Mouse (Mus musculus): ENCODE results near the gene Oas1f.
A peak's percentile ranks its signal among the peaks of the same experiment; 100 is the strongest.
"Not testable (repeated sequence)": the region's sequence is repeated elsewhere in the genome, so short reads cannot be mapped to it uniquely, and the experiment has no call there.

Oas1f gene

DNA sequence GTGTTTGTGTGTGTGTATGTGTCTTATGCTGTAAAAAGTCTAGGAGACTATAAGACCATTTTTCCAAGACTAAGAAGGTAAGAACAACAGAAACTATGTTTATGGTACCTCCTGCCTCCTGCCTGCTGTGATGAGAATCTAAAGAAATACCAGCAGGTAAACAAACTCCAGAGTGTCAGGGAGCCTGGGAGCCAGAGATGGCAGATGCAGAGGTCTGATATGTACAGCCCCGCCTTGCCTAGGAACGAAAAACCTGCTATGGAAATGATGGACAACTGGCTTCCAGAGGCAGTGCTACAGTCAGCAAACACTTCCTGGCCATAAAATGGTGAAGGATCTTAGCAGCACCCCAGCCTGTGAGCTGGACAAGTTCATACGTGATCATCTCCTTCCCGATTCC lies at the start of gene Oas1f:
Gene Oas1f (plus strand): TSS at position 301 of the 400 bp plus-strand sequence.
- DNase-seq (ENCODE audit: low spot score in 2 of 2): no peak

DNA sequence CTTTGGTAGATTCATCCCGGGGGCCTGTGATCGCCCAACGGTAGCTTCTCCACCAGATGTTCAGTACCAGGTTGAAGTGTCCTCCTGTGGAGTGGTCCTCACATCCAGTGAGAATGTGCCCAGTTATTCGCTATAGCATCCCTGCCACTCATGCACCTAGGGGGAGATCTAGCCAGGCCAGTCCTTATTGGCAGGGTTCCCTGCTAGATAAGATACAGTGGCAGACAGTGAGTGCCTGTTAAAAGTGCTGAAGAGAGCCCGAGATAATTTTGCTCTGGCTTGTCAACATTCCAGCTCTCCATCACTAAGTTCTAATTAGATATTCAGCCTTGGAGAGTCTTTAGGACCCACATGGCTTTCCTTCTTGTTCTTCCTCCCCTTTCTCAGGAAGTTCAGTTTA lies 49.0 kb upstream of the Oas1f start:
- DNase-seq (ENCODE audit: low spot score in 2 of 2): not testable (repeated sequence)

DNA sequence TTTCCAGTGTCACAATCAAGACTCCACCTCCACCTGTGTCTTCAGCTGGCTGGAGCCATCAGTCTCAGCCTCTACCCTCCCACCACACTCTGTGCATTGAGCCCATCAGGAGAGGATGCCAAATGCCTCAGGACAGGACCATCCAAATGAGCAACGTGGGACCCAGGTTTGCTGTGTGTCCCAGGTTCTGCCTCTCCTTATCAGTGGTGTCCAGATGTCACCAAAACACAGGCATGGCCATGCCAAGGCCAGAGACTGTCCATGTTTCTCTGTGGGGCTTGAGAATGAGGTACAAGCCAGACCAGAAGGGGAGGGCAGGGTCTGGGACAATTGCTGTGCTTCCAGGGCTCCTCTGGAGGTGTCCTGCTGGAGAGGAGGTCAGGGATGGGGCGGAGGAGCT lies 48.2 kb upstream of the Oas1f start:
- DNase-seq (ENCODE audit: low spot score in 2 of 2): not testable (repeated sequence)

DNA sequence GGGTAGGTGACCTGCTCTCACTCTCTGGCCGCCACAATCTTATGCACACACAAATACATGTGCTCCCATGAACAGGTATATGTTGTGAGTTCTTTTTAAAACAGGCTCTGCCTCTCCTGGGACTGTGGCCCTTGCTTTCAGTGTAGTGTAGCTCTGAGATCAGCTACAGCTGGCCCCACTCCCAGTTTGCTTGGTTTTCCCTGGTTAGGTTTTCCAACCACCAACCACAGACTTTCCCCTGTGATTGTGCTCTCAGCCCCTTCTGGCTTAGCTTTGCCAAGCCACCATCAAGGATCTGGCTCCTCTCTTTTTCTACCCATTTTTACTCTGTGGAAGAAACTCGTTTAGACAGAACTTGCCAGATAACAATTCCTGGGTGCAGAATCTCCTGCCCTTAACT lies 43.6 kb upstream of the Oas1f start:
- no peak for DNase-seq (ENCODE audit: low spot score in 2 of 2)

DNA sequence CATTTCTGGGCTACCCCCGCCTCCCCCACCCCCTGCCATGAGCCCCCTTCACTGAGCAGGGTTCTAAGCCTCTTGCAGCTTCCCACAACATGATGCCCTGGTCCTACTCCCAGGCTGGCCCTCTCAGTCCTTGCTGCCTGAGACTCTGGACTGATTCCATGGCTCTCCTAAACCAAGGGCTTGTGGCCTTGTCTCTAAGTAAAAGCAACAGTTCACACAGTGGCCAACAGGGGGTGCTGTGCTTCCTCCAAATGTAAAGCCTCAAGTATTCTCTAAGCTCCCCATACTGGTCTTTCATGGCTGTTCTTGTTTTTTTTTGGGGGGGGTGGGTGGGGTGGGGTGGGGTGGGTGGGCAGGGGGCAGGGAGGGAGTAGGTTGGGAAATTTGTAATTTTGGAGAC lies 40.7 kb upstream of the Oas1f start:
- DNase-seq (ENCODE audit: low spot score in 2 of 2): no peak

DNA sequence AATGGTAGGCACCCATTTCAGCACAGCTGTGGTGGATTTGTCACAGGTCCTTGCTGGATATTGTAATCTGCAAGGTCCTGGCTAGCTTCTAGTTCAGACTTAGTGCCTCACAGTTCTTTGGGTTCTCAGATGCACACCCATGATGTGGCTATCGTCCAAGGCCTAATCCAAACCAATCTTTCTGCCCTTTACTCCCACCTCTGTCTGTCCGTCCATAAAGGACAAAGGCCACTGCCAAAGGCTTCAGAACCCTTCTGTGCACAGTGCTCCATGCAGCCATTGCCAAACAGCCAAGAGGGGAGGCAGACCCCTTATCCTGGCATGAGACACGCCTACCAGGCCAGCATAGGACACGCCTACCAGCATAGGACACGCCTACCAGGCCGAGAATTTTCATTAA lies 38.0 kb upstream of the Oas1f start:
- DNase-seq (ENCODE audit: low spot score in 2 of 2): no peak

DNA sequence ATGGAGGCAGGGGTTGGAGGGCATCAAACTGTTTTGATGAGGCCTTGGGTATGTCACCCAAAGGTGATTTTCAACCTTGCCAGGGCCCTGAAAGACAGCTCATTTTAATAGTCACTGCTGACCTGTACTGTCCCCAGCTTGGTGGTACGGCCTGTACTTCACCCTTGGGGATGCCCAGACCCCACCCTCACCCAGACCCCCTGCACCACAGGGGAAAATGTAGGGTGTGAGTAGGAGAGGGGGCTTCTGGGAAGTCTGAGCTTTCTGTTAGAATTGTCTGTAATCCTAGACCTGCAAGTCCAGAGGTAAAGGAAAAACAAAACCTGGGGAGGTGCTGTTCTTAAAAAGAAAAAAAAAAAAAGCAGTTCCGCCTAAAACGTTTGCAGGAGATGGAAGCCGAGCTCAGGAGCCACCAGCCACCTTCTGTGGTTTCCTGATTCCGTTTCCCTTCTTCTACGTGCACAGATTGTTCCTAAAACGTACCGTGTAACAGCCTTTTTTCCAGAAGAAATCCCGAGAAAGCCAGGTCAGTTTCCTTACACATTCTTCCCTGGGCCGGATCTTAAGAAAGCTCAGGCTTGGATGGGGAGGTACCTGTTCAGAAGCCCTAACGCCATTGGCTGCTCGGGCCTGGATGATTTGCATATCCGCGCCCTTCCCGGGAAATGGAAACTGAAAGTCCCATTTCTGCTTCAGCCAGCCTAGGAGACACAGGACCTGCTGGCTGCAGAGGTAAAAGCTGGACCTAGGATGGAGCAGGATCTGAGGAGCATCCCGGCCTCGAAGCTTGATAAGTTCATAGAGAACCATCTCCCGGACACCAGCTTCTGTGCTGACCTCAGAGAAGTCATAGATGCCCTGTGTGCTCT lies 35.0 kb upstream of the Oas1f start, which contains the start of gene Oas1c:
Gene Oas1c (minus strand): TSS at position 564 of the 869 bp plus-strand sequence.
- peak; percentile 77 to 82 for DNase-seq (ENCODE audit: low spot score in 2 of 2)

DNA sequence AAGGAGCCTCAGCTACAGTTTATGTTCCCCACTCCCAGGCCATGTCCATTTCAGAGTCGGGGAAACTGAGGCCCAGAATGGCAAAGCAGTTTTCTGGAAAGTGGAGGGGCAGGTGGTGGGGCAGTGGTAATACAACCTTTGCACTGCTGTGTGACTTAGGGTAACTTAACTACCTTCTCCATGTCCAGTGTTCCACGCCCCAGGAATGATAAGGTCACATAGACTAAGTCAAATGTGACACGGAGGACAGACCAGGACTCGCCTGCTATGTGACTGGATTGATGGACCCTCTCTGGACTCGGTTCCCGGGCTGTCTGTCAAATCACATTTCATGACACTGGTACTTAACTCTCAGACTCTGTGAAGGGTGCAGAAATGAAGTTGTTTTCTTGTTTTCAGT lies 34.1 kb upstream of the Oas1f start:
- DNase-seq (ENCODE audit: low spot score in 2 of 2): no peak

DNA sequence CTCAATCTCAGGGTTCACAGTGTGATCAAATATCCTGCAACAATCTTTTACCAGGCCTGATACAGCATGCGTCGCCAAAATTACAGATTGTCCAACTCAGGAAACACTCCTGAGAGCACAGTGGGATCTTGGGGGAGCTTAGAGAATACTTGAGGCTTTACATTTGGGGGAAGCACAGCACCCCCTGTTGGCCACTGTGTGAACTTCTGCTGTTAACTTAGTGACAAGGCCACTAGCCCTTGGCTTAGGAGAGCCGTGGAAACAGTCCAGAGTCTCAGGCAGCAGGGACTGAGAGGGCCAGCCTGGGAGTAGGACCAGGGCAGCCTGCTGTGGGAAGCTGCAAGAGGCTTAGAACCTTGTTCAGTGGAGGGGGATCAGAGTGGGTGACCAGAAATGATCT lies 31.2 kb upstream of the Oas1f start:
- no peak for DNase-seq (ENCODE audit: low spot score in 2 of 2)

DNA sequence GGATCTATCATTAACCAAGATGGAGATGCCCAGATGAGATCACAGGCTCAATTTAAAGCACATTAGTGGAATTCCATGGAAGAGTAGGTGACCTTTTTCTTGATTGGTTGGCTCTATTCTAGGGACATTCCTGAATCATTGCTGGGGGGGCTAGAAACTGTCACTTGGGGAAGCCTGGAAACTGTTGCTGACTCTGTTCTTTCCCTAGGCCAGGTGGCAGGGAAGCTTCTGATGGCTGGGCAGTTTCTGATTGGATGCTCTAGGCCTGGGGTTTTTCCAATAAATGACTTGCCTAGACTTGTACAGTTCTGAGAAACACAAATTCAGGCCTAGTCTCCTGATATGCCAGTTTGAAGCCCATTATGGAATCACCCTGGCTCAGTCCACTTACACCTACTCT lies 28.2 kb upstream of the Oas1f start:
- no peak for DNase-seq (ENCODE audit: low spot score in 2 of 2)

DNA sequence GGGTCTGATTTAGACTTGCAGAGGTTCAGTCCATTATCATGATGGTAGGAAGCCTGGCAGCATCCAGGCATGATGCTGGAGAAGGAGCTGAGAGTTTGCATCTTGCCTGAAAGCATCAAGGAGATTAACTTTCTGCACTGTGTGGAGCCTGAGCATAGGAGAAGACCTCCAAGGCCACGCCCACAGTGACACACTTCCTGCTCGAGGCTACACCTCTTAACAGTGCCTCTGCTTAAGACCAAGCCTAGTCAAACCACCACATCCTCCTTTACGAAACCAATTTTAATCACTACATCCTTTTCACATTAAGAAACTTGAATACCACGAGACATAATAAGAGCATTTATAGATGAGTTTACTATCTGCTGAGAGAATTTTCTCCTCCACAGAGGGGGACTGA lies 16.1 kb upstream of the Oas1f start:
- no peak for DNase-seq (ENCODE audit: low spot score in 2 of 2)

DNA sequence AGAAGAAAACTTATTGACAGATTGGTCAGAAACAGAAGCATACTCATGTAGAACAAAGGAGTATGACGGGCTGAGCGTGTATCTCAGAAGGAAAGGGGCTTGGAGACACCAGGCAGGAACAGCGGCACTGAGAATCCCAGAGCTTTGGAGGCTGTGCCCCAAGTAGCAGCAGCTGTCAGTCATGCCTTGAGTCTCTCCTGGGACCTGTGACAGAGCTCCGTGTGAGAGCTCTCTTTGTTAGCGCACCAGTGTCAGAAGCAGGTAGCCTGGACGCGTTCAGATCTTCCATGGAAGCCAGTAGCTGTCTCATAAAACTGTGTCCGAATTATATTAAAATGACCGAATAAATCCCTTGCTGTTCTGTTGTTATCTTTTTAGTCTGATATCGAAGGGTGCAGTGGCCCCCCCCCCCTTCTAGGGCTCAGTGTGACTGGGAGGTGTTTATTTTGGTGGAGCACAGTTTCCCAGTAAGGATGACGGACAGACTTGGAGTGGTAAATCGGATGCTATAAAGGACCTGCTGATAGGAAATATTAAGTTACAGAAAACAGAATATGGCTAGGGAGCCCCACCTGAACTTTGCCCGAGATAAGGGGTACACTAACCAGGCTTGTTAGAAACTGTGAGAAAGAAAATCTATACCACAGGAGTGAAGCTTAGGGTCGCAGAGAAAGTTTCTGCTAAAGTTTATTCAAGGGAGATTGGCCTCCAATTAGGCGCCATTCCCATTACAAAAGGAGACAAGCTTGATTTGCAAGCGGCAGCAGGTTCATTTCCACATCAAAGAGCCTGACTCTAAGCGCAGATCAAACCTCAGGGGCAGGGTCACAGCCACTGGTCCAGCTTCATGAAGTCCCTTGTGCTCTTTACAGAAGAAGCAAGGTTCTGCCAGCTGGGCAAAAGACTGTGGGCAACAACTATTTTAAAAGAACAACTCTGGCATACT lies 13.6 kb upstream of the Oas1f start:
- no peak for DNase-seq (ENCODE audit: low spot score in 2 of 2)

DNA sequence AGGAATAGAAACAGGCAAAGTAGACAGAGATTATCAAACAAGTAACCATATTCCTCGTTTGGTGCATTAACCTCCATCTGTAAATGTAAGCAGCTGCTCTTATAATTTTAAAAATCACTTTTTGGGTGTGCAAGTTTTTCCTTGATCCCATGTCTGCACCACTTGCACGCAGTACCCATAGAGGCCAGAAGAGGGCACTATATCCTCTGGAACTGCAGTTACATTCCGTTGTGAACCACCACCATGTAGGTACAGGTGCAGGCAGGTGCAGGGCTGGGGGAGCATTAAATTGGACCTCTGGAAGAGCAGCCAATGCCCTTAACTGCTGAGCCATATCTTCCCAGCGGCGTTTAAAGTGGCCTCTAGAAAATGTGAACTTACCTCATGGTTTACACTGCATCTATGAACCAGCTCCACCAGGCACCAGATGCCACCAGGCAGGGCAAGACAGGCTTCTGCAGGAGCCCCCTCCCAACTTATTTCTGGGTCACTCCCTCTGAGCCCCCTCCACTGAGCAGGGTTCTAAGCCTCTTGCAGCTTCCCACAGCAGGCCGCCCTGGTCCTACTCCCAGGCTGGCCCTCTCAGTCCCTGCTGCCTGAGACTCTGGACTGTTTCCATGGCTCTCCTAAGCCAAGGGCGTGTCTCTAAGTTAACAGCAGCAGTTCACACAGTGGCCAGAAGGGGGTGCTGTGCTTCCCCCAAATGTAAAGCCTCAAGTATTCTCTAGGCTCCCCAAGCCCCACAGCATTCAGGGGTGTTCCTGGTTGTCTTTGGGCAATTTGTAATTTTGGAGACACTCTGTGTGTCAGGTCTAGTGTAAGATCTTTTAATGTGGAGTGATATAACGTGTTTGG lies 10.2 kb upstream of the Oas1f start:
- no peak for DNase-seq (ENCODE audit: low spot score in 2 of 2)

DNA sequence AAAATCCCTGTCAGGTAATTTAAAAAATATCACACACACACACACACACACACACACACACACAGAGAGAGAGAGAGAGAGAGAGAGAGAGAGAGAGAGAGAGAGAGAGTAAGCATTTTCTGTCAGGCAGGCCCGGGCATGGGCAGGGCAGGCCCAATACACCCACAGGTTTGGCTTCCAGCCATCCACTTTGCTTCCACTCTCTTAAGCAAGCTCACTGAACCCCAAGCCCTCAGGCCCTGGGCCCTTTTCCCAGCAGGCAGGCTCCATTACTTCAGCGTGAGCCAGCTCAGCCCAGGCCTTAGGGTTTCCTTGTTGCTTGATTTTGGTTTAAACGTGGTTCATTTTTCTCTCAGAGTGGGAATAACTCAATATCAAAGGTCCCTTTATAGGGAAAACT lies 2.5 kb upstream of the Oas1f start:
- DNase-seq (ENCODE audit: low spot score in 2 of 2): no peak

DNA sequence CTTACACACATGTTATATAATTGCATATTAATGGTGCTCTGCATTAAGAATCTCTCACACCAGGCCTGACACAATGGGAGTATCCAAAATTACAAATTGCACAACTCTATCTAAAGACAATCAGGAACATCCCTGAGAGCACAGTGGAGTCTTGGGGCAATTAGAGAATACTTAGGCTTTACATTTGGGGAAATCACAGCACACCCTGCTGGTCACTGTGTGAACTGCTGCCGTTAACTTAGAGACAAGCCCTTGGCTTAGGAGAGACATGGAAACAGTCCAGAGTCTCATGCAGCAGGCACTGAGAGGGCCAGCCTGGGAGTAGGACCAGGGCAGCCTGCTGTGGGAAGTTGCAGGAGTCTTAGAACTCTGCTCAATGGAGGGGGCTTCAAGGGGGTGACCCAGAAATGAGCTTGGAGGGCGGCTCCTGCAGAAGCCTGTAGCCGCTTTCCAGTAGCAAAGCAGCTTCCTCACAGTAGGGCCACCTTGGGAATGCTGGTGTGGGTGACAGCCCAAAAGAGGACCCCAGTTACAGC lies 2.5 kb downstream of the Oas1f start:
- DNase-seq (ENCODE audit: low spot score in 2 of 2): no peak

DNA sequence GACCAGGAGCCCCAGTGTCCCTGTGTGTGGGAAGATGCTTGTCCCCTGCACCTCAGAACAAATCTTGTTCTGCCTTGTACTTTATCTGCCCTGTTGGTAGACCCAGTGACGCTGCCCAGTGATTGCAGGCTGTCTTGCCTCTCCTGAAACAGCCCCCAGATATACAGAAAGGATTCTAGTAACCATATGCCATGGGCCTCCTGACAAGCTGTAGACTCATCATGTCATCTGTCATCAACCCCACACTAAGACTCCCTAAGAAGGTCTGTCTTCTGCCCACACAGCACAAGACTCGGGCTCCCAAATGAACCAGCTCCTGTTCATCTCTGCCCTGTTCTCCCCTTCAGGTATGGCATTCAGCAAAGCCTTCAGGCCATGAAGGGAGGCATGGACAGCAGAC lies 12.1 kb downstream of the Oas1f start:
- DNase-seq (ENCODE audit: low spot score in 2 of 2): peak in 1 of 2 experiments; percentile 53

DNA sequence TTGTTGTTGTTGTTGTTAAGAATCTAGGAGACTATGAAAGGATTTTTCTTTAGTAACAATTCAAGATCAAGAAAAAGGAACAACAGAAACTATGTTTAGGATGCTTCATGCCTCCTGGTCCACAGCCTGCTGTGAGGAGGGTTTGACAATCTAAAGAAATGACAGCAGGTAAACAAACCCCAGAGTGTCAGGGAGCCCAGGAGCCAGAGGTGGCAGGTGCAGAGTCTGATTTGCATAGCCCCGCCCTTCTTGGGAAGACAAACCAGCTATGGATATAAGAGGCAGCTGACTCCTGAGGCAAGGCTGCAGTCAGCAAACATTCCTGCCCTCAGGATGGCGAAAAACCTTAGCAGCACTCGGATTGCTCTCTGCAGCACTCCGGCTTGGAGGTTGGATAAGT lies 14.0 kb downstream of the Oas1f start, which contains the start of gene Oas1h:
Gene Oas1h (plus strand): TSS at position 301 of the 400 bp plus-strand sequence.
- DNase-seq (ENCODE audit: low spot score in 2 of 2): no peak

DNA sequence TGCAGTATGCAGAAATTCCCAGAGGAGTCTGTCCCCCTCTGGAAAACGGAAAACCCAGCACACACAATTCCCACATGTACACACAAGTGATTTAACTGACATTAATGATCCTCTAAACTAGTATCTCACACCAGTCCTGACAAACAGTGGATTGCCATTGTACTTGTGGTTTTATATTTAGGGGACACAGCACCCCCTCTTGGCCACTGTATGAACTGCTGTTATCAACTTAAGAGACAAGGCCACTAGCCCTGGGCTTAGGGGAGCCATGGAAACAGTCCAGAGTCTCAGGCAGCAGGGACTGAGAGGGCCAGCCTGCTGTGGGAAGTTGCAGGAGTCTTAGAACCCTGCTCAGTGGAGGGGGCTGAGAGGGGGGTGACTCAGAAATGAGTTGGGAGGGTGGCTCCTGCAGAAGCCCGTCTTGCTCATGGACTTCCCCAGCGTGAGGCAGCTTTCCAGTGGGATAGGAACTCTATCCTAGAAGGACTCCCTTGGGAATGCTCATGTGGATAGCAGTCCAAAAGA lies 18.2 kb downstream of the Oas1f start:
- peak in 1 of 2 experiments; percentile 46 for DNase-seq (ENCODE audit: low spot score in 2 of 2)

DNA sequence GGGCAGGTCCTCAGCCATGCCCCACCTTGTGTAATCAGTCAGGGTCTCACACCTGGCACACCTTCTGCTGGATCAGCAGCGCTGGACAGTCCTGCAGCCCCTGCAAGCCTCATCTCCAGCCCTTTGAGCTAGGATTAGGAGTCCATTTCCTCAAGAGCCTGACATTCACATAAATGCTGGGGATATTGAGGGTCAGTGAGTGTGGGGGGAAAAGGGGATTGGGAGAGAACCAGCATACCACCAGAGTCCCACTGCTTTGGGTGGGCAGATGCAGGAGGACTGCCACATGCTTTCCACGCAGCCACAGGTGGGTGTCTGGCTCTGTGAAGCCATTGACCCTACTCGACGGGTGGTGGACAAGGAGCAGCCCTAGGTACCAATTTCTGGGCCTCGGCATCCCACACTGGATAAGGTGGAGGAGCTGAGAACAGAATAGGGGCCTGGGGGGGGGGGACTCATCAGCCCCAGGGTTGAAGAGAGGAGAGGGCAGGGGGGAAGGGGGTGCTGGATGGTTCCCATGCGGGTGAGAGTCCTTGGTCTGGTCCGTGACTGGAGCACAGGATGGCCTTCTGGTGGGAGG lies 22.4 kb downstream of the Oas1f start:
- peak in 1 of 2 experiments; percentile 56 for DNase-seq (ENCODE audit: low spot score in 2 of 2)

DNA sequence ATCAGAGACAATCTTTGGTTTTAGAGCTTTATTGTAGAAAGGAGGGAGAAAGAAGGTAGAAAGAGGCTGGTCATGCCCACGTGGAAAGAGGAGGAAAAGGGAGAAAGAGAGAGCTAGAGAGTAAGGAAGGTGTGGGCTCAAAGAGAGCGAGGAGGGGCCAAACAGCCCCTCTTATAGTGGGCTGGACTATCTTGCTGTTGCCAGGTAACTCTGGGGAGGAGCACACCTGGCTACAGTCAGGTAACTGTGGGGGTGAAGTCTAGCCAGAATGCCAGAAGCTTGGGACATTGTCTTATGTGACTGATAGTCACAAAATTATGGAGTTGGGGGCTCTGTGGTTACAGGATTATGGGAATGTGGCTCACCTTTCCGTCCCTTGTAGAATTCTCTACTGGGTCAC lies 22.9 kb downstream of the Oas1f start:
- DNase-seq (ENCODE audit: low spot score in 2 of 2): no peak

DNA sequence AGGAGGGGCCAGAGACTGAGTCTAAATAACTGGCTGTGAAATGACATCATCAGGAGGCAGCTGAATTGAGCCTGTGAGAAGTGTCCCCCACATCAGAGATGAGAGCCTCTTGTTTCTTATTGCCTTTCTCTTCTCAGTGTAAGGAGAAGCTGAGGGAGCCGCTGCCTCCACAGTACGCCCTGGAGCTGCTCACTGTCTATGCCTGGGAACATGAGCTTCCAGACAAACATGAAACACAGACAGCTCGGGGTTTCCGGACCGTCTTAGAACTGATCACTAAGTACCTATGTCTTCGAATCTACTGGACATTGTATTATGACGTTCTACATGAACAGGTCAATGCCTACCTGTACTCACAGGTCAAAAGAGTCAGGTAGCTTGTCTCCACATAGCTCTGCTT lies 23.6 kb downstream of the Oas1f start:
- no peak for DNase-seq (ENCODE audit: low spot score in 2 of 2)
